Mouse (Mus musculus) cerebellum, adult 2 months (tissue): ENCODE data around the gene Magi2. TPM values are rescaled to one million over a fixed set of nuclear protein-coding genes. Genes with fewer than 3 reads are reported as not detected.

Experiments
- DNase-seq, 2 experiments: peaks; one replicate each; pipeline ENCODE4 v3.0.0; 2021
- H3K27ac ChIP-seq: fragments of 200-500 bp; 2 replicates; pipeline ENCODE4 v1.5.1; 2012; ENCODE audit warnings: low read length, control low read depth, inconsistent platforms; ENCODE audit not compliant: insufficient read depth
- H3K27me3 ChIP-seq: fragments of 200-500 bp; 2 replicates; pipeline ENCODE4 v1.6.1; 2012; ENCODE audit warnings: inconsistent platforms, mild to moderate bottlenecking, low read length, moderate library complexity; ENCODE audit not compliant: control insufficient read depth, insufficient read depth
- H3K4me1 ChIP-seq: fragments of 200-500 bp; 2 replicates; pipeline ENCODE4 v1.6.1; 2011; ENCODE audit warnings: low read length; ENCODE audit not compliant: control insufficient read depth, insufficient read depth
- H3K4me3 ChIP-seq: fragments of 200-500 bp; replicated peaks from 2 replicates; pipeline ENCODE3; 2011; ENCODE audit warnings: mild to moderate bottlenecking, low read depth, low read length, control low read depth; ENCODE audit not compliant: insufficient read depth
- CTCF ChIP-seq: fragments of 200-500 bp; IDR thresholded peaks from 2 replicates; pipeline ENCODE4 v1.5.1; 2011; ENCODE audit warnings: low read depth, mild to moderate bottlenecking, control low read depth, low read length, moderate library complexity, borderline replicate concordance; ENCODE audit not compliant: insufficient read depth
- POLR2A ChIP-seq: fragments of 200-500 bp; IDR thresholded peaks from 2 replicates; pipeline ENCODE4 v1.6.1; 2011; ENCODE audit warnings: low read length, control low read depth, borderline replicate concordance; ENCODE audit not compliant: insufficient read depth
- WGBS: fragments of 180-500 bp; shearing (Covaris S2); methylation state at CpG from one replicate; pipeline ENCODE4 v1.1.7; 2018; 5-methylcytosine and 5-hydroxymethylcytosine counted together
- polyA plus RNA-seq: library from polyadenylated mRNA; depleted of rRNA; stranded (reverse); fragments of >200 nt; gene quantifications from 2 replicates; pipeline ENCODE4 v1.2.3, GENCODE M21; 2012

Gene Magi2
- polyA plus RNA-seq, 1 experiment: 30.1 TPM

DNA sequence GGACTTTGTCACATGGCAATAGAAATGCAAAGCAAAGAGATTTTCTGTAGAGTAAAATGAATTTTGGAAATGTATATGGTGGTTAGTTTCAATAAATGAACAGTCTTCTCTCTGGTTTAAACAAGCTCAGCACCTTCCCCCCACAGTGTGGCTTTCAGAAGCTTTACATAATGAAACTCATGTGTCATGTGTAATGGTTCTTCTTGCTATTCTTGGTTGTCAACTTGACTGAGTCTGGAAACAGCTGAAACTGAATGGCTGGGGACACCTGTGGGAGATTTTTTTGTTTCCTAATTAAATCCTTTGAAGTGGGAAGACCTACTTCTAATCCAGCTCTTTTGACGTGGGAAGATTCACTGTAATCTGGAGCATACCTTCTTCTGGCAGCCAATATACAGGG lies 974.5 kb downstream of the Magi2 start:
- DNase-seq: no peak
- Histone ChIP-seq H3K4me1 (no peaks in the 10 kb centered on the region), H3K27me3 (no peaks in the 10 kb centered on the region), H3K27ac (no peak overlapping the region), H3K4me3 (no peak overlapping the region)
- 78% methylated on average over 1 of the region's 1 CpGs for WGBS
- TF ChIP-seq POLR2A (no peak), CTCF (no peak)

DNA sequence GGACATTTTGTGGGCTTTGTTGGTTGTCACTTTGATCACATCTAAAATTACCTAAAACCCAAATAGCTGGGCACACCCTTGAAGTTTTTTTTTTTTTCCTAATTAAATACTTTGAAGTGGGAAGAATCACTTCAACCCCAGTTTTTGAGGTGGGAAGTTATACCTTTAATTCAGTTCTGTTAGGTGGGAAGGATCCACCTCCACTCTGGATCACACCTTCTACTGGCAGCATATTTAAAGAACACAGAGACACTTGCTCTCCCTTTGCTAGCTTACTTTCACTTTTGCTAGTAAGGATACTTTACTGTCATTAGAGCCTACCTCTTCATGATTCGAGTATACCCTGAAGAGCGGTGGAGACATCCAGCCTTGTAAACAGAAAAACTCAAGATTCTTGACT lies 981.3 kb downstream of the Magi2 start:
- no peak for TF ChIP-seq POLR2A
- TF ChIP-seq CTCF: no peak
- no peak overlapping the region for H3K4me3 ChIP-seq
- H3K27ac ChIP-seq: no peak overlapping the region
- WGBS: 98% methylated on average over 2 of the region's 2 CpGs
- no peak for DNase-seq
- no peaks in the 10 kb centered on the region for H3K27me3 ChIP-seq
- H3K4me1 ChIP-seq: no peaks in the 10 kb centered on the region

DNA sequence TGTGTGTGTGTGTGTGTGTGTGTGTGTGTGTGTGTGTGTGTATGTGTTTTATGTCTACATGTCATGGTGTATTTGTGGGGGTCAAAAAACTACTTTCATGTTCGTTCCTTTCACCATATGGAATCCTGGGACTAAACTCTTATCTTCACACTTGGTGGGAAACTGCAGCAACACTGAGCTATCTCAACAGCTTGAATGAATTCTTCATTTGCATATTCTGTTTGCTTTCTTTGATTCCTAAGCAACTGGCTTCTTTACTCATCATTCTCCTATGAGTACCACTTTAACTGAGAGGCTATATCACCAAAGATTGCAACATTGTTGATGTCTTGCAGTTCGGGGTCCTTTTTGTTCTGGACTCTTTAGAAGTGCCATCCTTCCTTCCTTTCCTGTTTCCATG lies 986.5 kb downstream of the Magi2 start:
- no peak for DNase-seq
- H3K27ac ChIP-seq: no peak overlapping the region
- H3K4me3 ChIP-seq: no peak overlapping the region
- H3K4me1 ChIP-seq: no peaks in the 10 kb centered on the region
- WGBS: 66% methylated on average over 2 of the region's 2 CpGs
- TF ChIP-seq POLR2A (no peak), CTCF (no peak)
- no peaks in the 10 kb centered on the region for H3K27me3 ChIP-seq

DNA sequence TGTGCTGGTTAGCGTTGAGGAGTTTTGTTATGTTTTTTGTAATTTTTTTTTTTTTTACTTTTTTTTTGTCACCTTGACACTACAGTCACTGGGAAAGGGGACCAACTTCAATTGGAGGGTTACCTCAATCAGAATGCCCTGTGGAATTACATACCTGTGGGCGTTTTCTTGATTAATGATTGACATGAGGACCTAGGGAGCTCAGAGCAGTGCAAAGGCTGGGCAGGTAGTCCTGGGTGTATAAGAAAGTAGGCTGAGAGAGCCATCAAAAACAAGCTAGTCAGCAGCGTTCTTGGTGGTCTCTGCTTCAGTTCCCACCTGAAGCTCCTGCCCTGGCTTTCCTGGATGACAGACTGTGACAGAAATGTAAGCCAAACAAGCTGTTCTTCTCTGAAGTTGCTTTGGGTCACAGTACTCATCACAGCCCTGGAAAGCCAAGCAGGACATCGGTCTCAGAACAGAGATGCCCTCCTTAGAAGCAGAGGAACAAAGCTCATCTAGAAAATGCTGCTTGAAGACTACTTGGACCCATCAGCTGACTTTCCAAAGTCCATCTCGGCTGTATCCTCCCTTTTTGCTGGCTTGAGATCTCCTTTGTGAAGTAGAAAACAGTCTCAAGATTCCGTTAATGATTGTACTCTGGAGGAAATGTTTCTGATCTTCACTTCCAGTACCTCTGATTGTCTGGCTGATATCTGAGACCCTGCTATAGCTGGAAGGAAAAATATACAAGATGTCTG lies 999.8 kb downstream of the Magi2 start:
- H3K4me1 ChIP-seq: no peaks in the 10 kb centered on the region
- no peaks in the 10 kb centered on the region for H3K27me3 ChIP-seq
- no peak for DNase-seq
- TF ChIP-seq CTCF (no peak), POLR2A (no peak)
- no peak overlapping the region for H3K27ac ChIP-seq
- H3K4me3 ChIP-seq: no peak overlapping the region
- whole genome bisulfite sequencing: 88% methylated on average over 6 of the region's 6 CpGs

DNA sequence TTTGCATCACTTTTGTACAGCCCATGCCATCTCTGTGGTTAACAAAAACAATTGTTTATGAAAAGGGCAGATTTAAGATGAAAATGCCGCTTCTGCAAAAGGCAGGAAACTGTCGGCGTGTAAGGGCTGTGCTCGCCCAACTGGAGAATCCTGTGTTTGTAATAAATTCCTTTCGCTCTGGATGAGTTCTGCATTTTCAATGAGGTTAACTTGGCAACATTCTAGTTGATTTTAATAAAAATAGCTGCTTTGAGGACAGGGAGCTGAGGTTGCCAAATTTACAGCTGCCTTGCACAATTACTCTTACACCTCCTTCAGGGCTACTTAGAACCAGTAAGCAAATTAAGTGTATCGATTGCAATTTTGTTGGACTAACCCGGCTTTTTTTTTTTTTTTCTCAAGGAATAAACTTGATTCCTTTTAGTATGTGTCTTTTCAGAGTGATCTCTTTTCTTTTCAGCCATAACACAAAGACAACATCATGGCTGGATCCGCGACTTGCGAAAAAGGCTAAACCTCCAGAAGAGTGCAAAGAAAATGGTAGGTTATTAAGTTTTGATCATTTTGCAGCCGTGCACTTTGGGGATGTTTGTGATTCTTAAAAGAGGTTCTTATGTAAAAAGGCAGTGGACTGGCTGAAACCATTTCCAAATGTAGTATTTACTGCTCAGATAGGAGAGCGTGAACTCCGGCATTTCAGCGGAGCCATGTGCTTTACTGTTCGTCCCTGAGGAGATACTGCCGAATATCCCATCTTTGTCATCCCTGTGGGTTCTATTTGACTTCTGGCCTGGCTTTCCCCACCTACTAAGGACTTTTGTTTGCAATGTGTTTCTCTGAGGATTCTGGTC lies 1001.3 kb downstream of the Magi2 start:
- DNase-seq: peak in 1 of 2 experiments; percentile 20
- H3K27me3 ChIP-seq: no peaks in the 10 kb centered on the region
- 44% methylated on average over 16 of the region's 16 CpGs for WGBS
- TF ChIP-seq CTCF (no peak), POLR2A (no peak)
- peak overlapping the region; percentile 30 for H3K4me3 ChIP-seq
- H3K27ac ChIP-seq: no peak overlapping the region
- H3K4me1 ChIP-seq: no peaks in the 10 kb centered on the region

DNA sequence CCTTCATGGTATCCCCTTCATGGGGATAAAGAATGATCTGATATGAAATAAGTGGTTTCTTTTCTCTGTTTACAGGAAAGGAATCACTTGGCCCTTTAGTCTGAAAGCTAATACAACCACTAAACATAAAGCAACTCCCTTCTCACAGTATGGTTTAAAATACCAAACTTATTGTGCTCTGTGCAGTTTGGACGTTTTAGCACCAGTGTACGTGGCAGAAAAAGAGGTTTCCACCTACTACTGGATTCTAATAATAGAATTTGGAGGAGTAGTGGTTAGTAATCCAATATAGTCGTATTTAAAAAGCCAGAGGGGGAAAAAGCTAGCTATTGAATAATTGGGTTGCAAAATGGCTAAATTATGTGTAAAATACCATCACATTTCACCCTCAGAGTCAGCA lies 1005.1 kb downstream of the Magi2 start:
- Histone ChIP-seq H3K4me1 (no peaks in the 10 kb centered on the region), H3K27ac (no peak overlapping the region), H3K27me3 (no peaks in the 10 kb centered on the region), H3K4me3 (no peak overlapping the region)
- TF ChIP-seq POLR2A: no peak
- TF ChIP-seq CTCF: no peak
- 88% methylated on average over 3 of the region's 3 CpGs for WGBS
- DNase-seq: no peak

DNA sequence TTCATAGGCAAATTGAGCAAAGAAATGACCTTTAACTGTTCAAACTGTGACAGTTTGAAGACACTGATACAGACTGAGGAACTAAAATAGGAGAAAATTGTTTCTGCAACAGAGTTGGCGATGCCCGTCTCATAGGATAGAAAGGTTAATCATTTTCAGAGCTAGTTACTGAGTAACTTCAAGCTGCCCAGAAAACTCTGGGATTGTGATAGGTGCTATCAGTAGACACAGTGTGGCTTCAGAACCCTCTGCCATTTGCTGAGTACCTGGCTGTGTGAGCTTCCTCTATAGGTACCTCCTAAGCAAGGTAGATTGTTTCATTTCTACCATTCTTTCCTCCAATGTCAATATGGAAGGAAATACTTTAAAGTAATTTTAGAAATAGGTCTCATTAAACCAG lies 1014.7 kb downstream of the Magi2 start:
- WGBS: 91% methylated on average over 2 of the region's 2 CpGs
- Histone ChIP-seq H3K27me3 (no peaks in the 10 kb centered on the region), H3K4me1 (no peaks in the 10 kb centered on the region), H3K4me3 (no peak overlapping the region), H3K27ac (no peak overlapping the region)
- TF ChIP-seq CTCF (no peak), POLR2A (no peak)
- no peak for DNase-seq

DNA sequence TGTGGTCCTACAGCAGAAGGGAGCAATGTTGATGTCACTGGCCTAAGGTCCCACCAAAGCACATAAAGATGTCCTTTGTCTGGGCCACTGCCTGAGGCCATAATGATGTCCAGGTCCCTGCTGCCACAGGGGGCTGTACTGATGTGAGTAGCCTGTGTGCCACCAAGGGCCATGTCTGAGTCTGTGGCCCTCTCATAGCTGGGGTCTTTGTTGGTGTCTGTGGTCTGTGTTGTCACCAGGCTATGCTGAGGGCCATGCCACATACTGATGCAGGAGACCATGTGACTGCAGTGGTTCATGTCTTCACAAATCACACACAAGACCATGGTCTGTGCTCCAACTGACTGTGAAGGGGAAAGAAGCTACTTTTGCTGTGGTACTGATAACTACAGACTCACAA lies 1015.7 kb downstream of the Magi2 start:
- Histone ChIP-seq H3K4me1 (no peaks in the 10 kb centered on the region), H3K27me3 (no peaks in the 10 kb centered on the region), H3K27ac (no peak overlapping the region), H3K4me3 (no peak overlapping the region)
- TF ChIP-seq POLR2A: no peak
- no peak for TF ChIP-seq CTCF
- no peak for DNase-seq

DNA sequence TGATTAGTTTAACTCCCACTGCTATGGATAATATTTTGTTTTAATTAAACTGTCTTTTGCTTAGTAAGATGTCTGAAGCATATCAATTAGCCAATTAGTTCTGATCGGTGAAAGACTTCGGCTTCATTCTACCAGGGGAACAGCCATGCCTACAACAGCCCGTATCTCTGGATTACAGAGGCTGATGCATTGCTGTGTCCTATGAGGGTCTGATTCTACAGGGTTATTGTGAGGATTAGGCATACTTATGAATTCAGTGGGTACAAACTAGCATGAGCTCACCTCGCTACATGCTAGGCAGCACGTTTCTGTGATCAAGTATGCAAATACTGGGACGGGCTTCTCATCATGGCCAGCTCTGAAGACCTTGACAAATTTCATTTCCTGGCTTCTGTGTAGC lies 1022.5 kb downstream of the Magi2 start:
- Histone ChIP-seq H3K27ac (no peak overlapping the region), H3K4me3 (no peak overlapping the region), H3K4me1 (peaks cover 5% of the 10 kb centered on the region; the same call in 1 of the 2 replicates), H3K27me3 (no peaks in the 10 kb centered on the region)
- TF ChIP-seq POLR2A: no peak
- no peak for TF ChIP-seq CTCF
- 89% methylated on average over 6 of the region's 6 CpGs for WGBS
- DNase-seq: no peak
